Mouse (Mus musculus): ENCODE measurements around the gene Fshr. TPM values are rescaled to one million over a fixed set of nuclear protein-coding genes. Genes with fewer than 3 reads are reported as not detected.
"Not testable (repeated sequence)": the region's sequence is repeated elsewhere in the genome, so short reads cannot be mapped to it uniquely, and the experiment has no call there.

Fshr gene
- polyA plus RNA-seq (2014; fragmentation: Nextera tagmentation; extraction: Ambion mirVana): not detected in 2 replicates

- H3K4me1 ChIP-seq (ENCODE audit: insufficient read depth): no peaks in the 10 kb centered on the region
- no peaks in the 10 kb centered on the region for H3K36me3 ChIP-seq (ENCODE audit: insufficient read depth)
- ATAC-seq (ENCODE audit: insufficient read depth): no peak
- H3K4me2 ChIP-seq: no peak within 1 kb of the TSS
- H3K4me3 ChIP-seq (ENCODE audit: low read depth, low read length): no peak within 1 kb of the TSS
- H3K27ac ChIP-seq (ENCODE audit: low read depth): no peak within 1 kb of the TSS
- no peak within 1 kb of the TSS for H3K9ac ChIP-seq
- H3K27me3 ChIP-seq (ENCODE audit: insufficient read depth, low read length): no peaks in the 10 kb centered on the region
- no peaks in the 10 kb centered on the region for H3K9me3 ChIP-seq (ENCODE audit: low read depth, low read length)
- no peak for TF ChIP-seq CTCF (IDR thresholded peaks at IDR 0.05; ENCODE audit: low read depth)
- WGBS: 83% methylated on average over 6 of the region's 6 CpGs
- no peak for DNase-seq
Measured at GRCm38 (mm10) chr17:89200575-89200974, at the start of gene Fshr. Gene Fshr, minus strand, starts transcription at chr17:89200675.

GRCm38 (mm10) chr17:89202181-89202580, 1.7 kb upstream of the Fshr start:
- Histone ChIP-seq H3K9me3 (ENCODE audit: low read depth, low read length) (no peaks in the 10 kb centered on the region), H3K27me3 (ENCODE audit: insufficient read depth, low read length) (no peaks in the 10 kb centered on the region), H3K4me2 (no peak overlapping the region), H3K27ac (ENCODE audit: low read depth) (no peak overlapping the region), H3K4me3 (ENCODE audit: low read depth, low read length) (no peak overlapping the region), H3K9ac (no peak overlapping the region), H3K4me1 (ENCODE audit: insufficient read depth) (no peaks in the 10 kb centered on the region), H3K36me3 (ENCODE audit: insufficient read depth) (no peaks in the 10 kb centered on the region)
- TF ChIP-seq CTCF (IDR thresholded peaks at IDR 0.05; ENCODE audit: low read depth): no peak
- ATAC-seq (ENCODE audit: insufficient read depth): no peak
- WGBS: 84% methylated on average over 6 of the region's 6 CpGs
- DNase-seq: no peak

- no peaks in the 10 kb centered on the region for H3K27me3 ChIP-seq (ENCODE audit: insufficient read depth, low read length)
- H3K27ac ChIP-seq (ENCODE audit: low read depth): no peak overlapping the region
- no peak overlapping the region for H3K4me3 ChIP-seq (ENCODE audit: low read depth, low read length)
- no peak overlapping the region for H3K9ac ChIP-seq
- no peak for TF ChIP-seq CTCF (IDR thresholded peaks at IDR 0.05; ENCODE audit: low read depth)
- H3K36me3 ChIP-seq (ENCODE audit: insufficient read depth): no peaks in the 10 kb centered on the region
- no peaks in the 10 kb centered on the region for H3K9me3 ChIP-seq (ENCODE audit: low read depth, low read length)
- DNase-seq: no peak
- H3K4me2 ChIP-seq: no peak overlapping the region
- H3K4me1 ChIP-seq (ENCODE audit: insufficient read depth): no peaks in the 10 kb centered on the region
- ATAC-seq (ENCODE audit: insufficient read depth): no peak
- 77% methylated on average over 1 of the region's 1 CpGs for WGBS
Measured at GRCm38 (mm10) chr17:89173545-89173944, 26.9 kb downstream of the Fshr start.

GRCm38 (mm10) chr17:89164773-89165172, 35.7 kb downstream of the Fshr start:
- no peak overlapping the region for H3K4me2 ChIP-seq
- H3K36me3 ChIP-seq (ENCODE audit: insufficient read depth): no peaks in the 10 kb centered on the region
- no peaks in the 10 kb centered on the region for H3K27me3 ChIP-seq (ENCODE audit: insufficient read depth, low read length)
- no peak overlapping the region for H3K27ac ChIP-seq (ENCODE audit: low read depth)
- no peaks in the 10 kb centered on the region for H3K4me1 ChIP-seq (ENCODE audit: insufficient read depth)
- no peak overlapping the region for H3K9ac ChIP-seq
- no peaks in the 10 kb centered on the region for H3K9me3 ChIP-seq (ENCODE audit: low read depth, low read length)
- TF ChIP-seq CTCF (IDR thresholded peaks at IDR 0.05; ENCODE audit: low read depth): no peak
- DNase-seq (no peak), ATAC-seq (ENCODE audit: insufficient read depth) (no peak)
- H3K4me3 ChIP-seq (ENCODE audit: low read depth, low read length): no peak overlapping the region

- WGBS: 84% methylated on average over 3 of the region's 3 CpGs
- no peak for ATAC-seq (ENCODE audit: insufficient read depth)
- H3K4me1 ChIP-seq (ENCODE audit: insufficient read depth): no peaks in the 10 kb centered on the region
- no peak overlapping the region for H3K4me3 ChIP-seq (ENCODE audit: low read depth, low read length)
- no peak overlapping the region for H3K9ac ChIP-seq
- H3K27me3 ChIP-seq (ENCODE audit: insufficient read depth, low read length): no peaks in the 10 kb centered on the region
- no peak overlapping the region for H3K4me2 ChIP-seq
- H3K27ac ChIP-seq (ENCODE audit: low read depth): no peak overlapping the region
- no peaks in the 10 kb centered on the region for H3K9me3 ChIP-seq (ENCODE audit: low read depth, low read length)
- no peak for TF ChIP-seq CTCF (IDR thresholded peaks at IDR 0.05; ENCODE audit: low read depth)
- no peak for DNase-seq
- H3K36me3 ChIP-seq (ENCODE audit: insufficient read depth): no peaks in the 10 kb centered on the region
Measured at GRCm38 (mm10) chr17:89162475-89162874, 38.0 kb downstream of the Fshr start.

- not testable (repeated sequence) for H3K9ac ChIP-seq; DNase-seq; H3K36me3 ChIP-seq (ENCODE audit: insufficient read depth); H3K27ac ChIP-seq (ENCODE audit: low read depth); H3K4me3 ChIP-seq (ENCODE audit: low read depth, low read length); H3K4me2 ChIP-seq; ATAC-seq (ENCODE audit: insufficient read depth); H3K27me3 ChIP-seq (ENCODE audit: insufficient read depth, low read length); H3K9me3 ChIP-seq (ENCODE audit: low read depth, low read length); H3K4me1 ChIP-seq (ENCODE audit: insufficient read depth)
- WGBS: 84% methylated on average over 3 of the region's 3 CpGs
Measured at GRCm38 (mm10) chr17:89159343-89159742, 41.1 kb downstream of the Fshr start.

- Histone ChIP-seq H3K9ac (no peak overlapping the region), H3K4me1 (ENCODE audit: insufficient read depth) (no peaks in the 10 kb centered on the region), H3K27ac (ENCODE audit: low read depth) (no peak overlapping the region), H3K4me2 (no peak overlapping the region), H3K9me3 (ENCODE audit: low read depth, low read length) (no peaks in the 10 kb centered on the region), H3K4me3 (ENCODE audit: low read depth, low read length) (no peak overlapping the region), H3K36me3 (ENCODE audit: insufficient read depth) (no peaks in the 10 kb centered on the region), H3K27me3 (ENCODE audit: insufficient read depth, low read length) (no peaks in the 10 kb centered on the region)
- ATAC-seq (ENCODE audit: insufficient read depth) (no peak), DNase-seq (no peak)
- WGBS: 79% methylated on average over 6 of the region's 6 CpGs
- no peak for TF ChIP-seq CTCF (IDR thresholded peaks at IDR 0.05; ENCODE audit: low read depth)
Measured at GRCm38 (mm10) chr17:89144806-89145205, 55.7 kb downstream of the Fshr start.

- 60% methylated on average over 2 of the region's 2 CpGs for WGBS
- no peaks in the 10 kb centered on the region for H3K9me3 ChIP-seq (ENCODE audit: low read depth, low read length)
Measured at GRCm38 (mm10) chr17:89120023-89120422, 80.5 kb downstream of the Fshr start.

More at GRCm38 (mm10) chr17:89120023-89120422, 80.5 kb downstream of the Fshr start:
- ATAC-seq (ENCODE audit: insufficient read depth) (no peak), DNase-seq (no peak)
- Histone ChIP-seq H3K27ac (ENCODE audit: low read depth) (no peak overlapping the region), H3K4me1 (ENCODE audit: insufficient read depth) (no peaks in the 10 kb centered on the region), H3K9ac (no peak overlapping the region), H3K36me3 (ENCODE audit: insufficient read depth) (no peaks in the 10 kb centered on the region), H3K4me2 (no peak overlapping the region), H3K4me3 (ENCODE audit: low read depth, low read length) (no peak overlapping the region), H3K27me3 (ENCODE audit: insufficient read depth, low read length) (no peaks in the 10 kb centered on the region)
- TF ChIP-seq CTCF (IDR thresholded peaks at IDR 0.05; ENCODE audit: low read depth): no peak

All from lung, embryonic 14.5 days (tissue).